Mouse (Mus musculus): ENCODE measurements at regions not wholly inside any gene's neighbourhood (a gene's known extent, or its start where the extent isn't known, plus 50 kb on each side); places are given as distances from the start of the nearest gene placed in this dataset.

DNA sequence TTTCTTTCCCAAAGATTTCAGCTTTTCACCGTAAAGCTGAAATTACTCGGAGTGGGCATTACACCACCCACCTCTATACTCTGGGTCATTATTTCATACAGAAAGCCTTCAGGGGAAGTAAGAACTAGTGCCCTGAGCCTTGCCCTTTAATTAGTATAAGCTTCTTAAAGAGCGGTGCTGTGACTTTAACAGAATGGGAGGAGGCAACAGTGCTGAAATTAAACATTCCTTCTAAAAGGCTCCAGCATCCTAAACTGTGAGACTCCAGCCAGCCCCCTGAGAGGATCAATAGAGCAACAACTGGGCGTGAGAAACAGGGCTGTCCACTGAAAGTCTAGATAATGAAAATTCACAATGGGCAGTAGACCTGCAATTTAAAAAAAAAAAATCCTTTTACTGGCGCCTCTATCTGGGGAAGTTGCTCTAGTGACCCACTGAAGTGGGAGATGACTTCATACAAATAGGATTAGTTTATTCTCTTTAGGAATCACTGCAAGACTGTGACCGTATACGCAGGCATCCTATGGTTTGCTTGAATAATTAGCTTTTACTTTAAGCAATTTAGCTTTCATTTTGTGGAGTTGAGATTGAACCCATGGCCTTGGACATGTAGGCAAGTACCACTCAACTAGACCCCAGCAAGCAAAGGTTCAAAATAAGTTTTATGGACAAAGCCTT, 233.9 kb downstream of the Ube2cbp start:
- DNase-seq (ENCODE audit: low spot score in 2 of 2) = no peak

DNA sequence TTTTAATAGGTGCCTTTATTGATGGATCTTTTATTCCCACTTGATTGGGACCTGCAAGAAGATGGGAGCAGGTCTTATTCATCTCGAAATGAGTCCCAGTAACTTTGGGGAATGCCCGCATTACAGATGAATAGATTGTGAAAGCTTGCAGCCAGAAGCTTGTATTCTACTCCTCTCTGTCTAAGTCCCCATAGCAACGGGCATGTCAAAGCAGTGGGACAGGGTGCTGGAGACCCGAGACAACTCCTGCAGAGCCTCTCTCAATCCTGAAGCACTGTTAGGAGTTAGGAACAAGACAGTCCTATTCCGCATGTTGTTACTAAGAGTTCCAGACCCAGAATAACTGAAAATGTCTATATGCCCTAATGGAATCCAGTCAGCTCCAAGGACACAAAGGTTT, 233.1 kb downstream of the Ube2cbp start:
- no peak for DNase-seq (ENCODE audit: low spot score in 2 of 2)

DNA sequence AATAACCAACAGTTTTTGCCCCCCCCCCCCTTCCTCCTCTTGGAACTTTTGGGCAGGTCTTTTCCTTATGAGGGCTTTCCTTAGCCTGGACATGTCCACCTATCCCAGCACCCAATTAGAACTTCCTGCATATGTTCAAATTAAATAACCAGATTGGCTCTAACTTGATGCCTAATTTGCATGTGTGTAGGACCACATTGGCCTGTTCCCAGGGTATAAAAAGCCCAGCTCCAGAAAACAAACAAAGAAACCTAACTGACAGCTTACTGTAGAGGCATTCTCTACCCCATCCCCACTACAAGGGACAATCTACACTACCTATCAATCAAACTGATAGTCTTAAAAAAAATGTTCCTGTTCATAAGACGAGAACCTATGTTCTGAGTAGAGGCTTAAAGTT, 232.6 kb downstream of the Ube2cbp start:
- no peak for DNase-seq (ENCODE audit: low spot score in 2 of 2)

DNA sequence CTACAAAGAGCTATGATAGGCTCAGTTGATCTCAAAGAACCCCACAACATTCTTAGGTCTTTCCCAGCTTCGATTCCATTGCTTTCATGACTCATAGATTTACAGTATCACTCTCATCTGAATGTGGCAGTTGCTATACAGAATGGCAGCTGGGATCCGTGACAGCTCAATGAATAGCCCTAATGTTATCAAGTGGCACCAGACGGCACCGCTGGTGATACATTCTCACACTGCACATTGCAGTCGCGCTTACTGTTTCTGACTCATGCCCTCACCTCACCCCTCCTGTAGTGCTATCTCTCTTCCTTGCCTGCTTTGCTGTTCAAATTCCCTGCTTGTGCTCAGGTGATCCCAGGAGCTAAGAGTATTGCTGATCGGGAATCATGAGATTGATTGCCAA, 231.0 kb downstream of the Ube2cbp start:
- no peak for DNase-seq (ENCODE audit: low spot score in 2 of 2)

DNA sequence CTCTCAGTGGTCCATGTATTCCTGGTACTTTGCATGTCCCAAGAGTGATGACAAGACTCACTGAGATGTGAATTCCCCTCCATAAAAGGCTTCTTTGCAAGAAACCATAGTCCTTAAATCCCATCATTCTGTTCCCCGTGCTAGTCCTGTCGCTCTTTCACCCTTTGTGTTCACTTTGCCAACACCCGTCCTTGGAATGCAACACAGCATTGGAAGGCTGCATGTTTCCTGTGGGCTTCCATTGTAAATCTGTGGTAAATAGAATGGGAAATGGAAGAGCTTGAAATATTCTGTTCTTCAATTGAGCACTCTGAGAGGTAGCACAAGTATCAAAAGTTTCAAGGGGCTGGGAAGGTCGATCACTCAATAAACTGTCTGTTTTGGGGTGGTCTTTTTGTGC, 226.1 kb downstream of the Ube2cbp start:
- DNase-seq (ENCODE audit: low spot score in 2 of 2) = no peak

DNA sequence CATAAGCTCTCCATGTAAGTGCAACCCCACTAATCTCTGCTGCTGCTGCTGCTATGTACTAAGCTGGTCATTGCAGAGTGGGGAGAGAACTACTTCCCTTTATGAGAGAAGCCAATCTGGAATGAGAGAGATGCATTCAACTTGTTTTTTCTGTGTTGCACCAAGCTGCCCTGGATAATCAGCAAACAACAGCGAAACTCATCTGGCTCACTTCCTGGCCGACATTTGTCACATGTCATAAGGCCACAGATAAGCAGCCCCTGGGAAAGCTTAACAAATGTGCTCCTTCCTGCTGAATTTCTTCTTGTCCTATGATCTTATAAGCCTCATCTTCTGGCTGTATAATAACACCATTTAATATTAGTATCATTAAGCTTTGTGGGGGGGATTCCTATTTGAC, 224.5 kb downstream of the Ube2cbp start:
- no peak for DNase-seq (ENCODE audit: low spot score in 2 of 2)

DNA sequence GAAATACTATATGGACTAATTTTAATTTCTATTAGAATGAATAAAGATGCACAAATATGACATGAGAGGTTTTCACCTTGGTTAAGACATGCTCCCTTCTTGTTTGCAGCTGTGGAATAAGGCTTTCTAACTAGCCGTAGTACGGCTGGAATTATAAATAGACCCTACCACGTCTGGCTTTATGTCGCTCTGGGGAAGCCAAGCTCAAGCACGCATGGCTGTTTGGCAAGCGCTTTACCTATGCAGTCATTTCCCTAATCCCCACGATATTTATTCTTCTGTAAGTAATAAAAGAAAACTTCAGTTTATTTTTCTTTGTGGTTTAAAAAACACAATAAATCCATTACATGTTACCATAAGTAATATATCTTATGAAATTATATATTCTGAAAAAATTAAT, 223.9 kb downstream of the Ube2cbp start:
- DNase-seq (ENCODE audit: low spot score in 2 of 2) = no peak

DNA sequence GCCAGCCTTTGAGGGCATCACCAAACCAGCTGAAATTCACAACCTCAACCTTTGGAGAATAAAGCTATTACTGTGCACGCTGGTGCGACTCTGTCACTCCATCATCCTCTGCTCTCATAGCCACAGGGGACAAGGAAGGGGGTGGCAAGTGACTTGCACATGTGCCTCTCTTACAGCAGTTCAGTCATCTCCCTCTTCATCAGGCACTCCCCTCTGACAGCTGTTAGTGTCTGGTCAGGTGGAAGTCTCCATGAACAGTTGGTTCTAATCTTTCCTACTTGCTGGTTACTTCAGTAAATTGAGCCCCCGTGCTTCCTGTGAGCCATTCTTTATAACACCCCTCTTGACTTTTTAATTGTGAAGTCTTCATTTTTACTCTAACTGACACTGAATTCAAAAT, 214.6 kb downstream of the Ube2cbp start:
- DNase-seq (ENCODE audit: low spot score in 2 of 2) = no peak

DNA sequence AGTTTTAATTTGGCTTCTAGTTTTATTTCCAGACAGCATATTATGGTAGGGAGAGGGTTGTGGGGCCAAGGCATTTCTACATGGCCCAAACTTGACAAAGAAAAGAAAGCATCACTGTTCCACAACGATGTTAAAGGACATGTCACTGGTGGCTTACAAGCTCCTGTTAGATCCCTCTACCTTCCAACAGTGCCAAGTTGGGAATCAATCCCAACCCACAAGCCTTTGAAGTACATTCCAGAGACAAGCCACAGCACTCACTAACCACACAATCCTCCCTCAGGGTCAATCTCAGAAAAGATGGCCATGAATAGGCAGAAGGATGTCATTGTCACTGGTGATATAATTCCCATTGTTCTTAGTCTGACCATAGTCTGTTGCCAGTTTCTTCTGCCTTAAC, 213.4 kb downstream of the Ube2cbp start:
- DNase-seq (ENCODE audit: low spot score in 2 of 2) = no peak

Measured in frontal cortex, postnatal 14 days (tissue).